Mouse (Mus musculus): ENCODE results near the gene Cdhr4.

Gene Cdhr4

GRCm38 (mm10) chr9:107992197-107992596 is at the start of gene Cdhr4:
Gene Cdhr4, plus strand, starts transcription at chr9:107992497.
- DNase-seq: no peak

- DNase-seq: peak; percentile 47
Observed at GRCm38 (mm10) chr9:107947241-107948194, 44.8 kb upstream of the Cdhr4 start.

- no peak for DNase-seq
Observed at GRCm38 (mm10) chr9:107949184-107949921, 42.9 kb upstream of the Cdhr4 start.

GRCm38 (mm10) chr9:107949922-107950235 is 42.4 kb upstream of the Cdhr4 start, which contains the start of gene Traip:
Gene Traip, plus strand, starts transcription at chr9:107950136.
- no peak for DNase-seq

- peak; percentile 93 for DNase-seq
Observed at GRCm38 (mm10) chr9:107950460-107951355, 41.6 kb upstream of the Cdhr4 start.

- DNase-seq: no peak
Observed at GRCm38 (mm10) chr9:107955613-107956289, 36.5 kb upstream of the Cdhr4 start.

- DNase-seq: no peak
Observed at GRCm38 (mm10) chr9:107957141-107957540, 35.2 kb upstream of the Cdhr4 start.

- DNase-seq: no peak
Observed at GRCm38 (mm10) chr9:107959896-107960295, 32.4 kb upstream of the Cdhr4 start.

GRCm38 (mm10) chr9:107960928-107961327 is 31.4 kb upstream of the Cdhr4 start:
- DNase-seq: no peak

GRCm38 (mm10) chr9:107961351-107961762 is 30.9 kb upstream of the Cdhr4 start:
- DNase-seq: peak; percentile 94

- DNase-seq: peak; percentile 84
Observed at GRCm38 (mm10) chr9:107961881-107962280, 30.4 kb upstream of the Cdhr4 start.

GRCm38 (mm10) chr9:107962916-107963315 is 29.4 kb upstream of the Cdhr4 start:
- DNase-seq: no peak

- peak; percentile 69 for DNase-seq
Observed at GRCm38 (mm10) chr9:107963700-107964099, 28.6 kb upstream of the Cdhr4 start.

- DNase-seq: no peak
Observed at GRCm38 (mm10) chr9:107964681-107965080, 27.6 kb upstream of the Cdhr4 start.

- no peak for DNase-seq
Observed at GRCm38 (mm10) chr9:107966676-107967075, 25.6 kb upstream of the Cdhr4 start.

GRCm38 (mm10) chr9:107967437-107967836 is 24.9 kb upstream of the Cdhr4 start:
- DNase-seq: no peak

- no peak for DNase-seq
Observed at GRCm38 (mm10) chr9:107968531-107968930, 23.8 kb upstream of the Cdhr4 start.

- no peak for DNase-seq
Observed at GRCm38 (mm10) chr9:107970311-107970710, 22.0 kb upstream of the Cdhr4 start.

- DNase-seq: no peak
Observed at GRCm38 (mm10) chr9:107971690-107972541, 20.4 kb upstream of the Cdhr4 start.

- DNase-seq: no peak
Observed at GRCm38 (mm10) chr9:107974491-107975171, 17.7 kb upstream of the Cdhr4 start.
